Mouse (Mus musculus): Measurements from ENCODE around the gene Olfr978. TPM values are rescaled to one million over a fixed set of nuclear protein-coding genes. Genes with fewer than 3 reads are reported as not detected.
"Not testable (repeated sequence)": the region's sequence is repeated elsewhere in the genome, so short reads cannot be mapped to it uniquely, and the experiment has no call there.

The Olfr978 gene
- not detected in 2 replicates for polyA plus RNA-seq (2012)

DNA sequence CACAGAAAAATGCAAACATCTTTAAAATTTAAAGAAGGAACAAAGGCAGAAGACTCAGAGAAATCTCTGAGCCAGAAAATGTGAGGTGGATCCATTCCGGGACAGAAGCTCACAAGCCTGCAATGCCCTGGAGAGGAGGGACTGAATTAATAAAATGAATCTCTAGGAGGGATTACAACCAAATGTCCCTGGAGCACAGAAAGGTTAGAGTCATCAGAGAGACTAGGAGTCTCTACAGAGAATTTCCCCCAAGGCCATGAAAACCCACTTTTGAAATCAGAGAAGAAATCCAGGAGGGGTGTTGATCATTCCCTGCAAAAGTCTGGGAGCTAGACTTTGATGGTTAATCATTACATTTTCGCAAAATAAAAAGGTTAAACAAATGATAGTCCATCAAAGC is at the start of gene Olfr978:
Gene Olfr978, plus strand, starts transcription at position 301 of the 400 bp plus-strand sequence.
- TF ChIP-seq GATA1 (IDR thresholded peaks at IDR 0.05; ENCODE audit: low read length) = no peak

DNA sequence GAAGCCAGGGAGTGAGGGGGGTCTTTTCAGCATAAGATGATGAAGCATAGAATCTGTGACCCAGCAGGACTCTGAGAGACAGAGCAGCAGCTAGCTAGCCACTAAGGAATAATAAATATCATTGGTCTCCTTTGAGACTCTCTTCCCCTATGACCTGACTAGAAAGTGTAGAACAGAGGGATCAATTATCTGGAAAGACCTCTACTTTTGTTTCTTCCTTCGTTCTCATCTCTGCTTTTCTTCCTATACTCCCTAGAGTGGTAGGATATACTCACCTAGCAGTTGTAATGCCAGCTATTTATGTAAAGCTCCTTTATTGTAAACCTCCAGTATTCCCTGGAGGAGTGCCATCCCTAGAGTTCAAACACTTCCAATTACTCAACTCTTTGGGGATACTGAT is 40.0 kb upstream of the Olfr978 start, which contains the start of gene Olfr975:
Gene Olfr975, minus strand, starts transcription at position 101 of the 400 bp plus-strand sequence.
- no peak for TF ChIP-seq GATA1 (IDR thresholded peaks at IDR 0.05; ENCODE audit: low read length)

DNA sequence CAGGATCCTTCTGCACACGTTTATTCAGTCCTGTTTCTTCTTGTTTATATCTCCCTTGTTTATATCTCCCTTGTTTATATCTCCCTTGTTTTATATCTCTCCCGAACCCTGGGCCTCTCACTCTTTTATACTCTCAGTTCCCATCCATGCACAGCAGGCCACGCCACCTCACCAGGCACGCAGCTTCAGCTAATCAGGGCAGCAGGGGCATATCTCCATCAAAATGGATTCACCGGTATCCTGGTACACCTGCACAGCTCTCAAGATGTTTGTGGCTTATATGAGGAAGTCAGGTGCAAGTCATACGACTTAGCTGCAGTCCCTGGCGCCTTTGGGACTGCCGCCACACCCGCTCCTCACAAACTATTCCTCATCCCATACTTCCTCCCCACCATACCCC is 30.9 kb upstream of the Olfr978 start, which contains the start of gene Olfr976:
Gene Olfr976, minus strand, starts transcription at position 101 of the 400 bp plus-strand sequence.
- TF ChIP-seq GATA1 (IDR thresholded peaks at IDR 0.05; ENCODE audit: low read length) = not testable (repeated sequence)

DNA sequence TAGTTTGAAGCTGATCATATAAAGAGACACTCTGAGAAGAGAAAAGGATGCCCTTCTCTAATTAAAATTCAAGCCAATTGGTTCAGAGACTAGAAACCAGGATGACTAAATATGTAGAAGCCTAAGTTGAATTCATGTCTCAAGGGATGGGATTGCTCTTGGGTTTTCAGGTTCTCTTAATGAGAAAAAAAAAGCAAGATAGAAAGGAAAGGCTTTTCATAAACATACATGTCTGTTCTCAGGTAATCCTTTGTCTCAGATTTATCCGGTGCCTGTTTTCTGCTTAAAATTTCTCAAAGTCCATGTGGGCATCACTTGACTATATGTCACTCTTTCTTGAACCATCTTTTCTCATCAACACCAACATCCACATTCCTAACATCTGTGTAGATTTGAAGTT is 11.5 kb downstream of the Olfr978 start, which contains the start of gene Olfr979:
Gene Olfr979, minus strand, starts transcription at position 101 of the 400 bp plus-strand sequence.
- no peak for TF ChIP-seq GATA1 (IDR thresholded peaks at IDR 0.05; ENCODE audit: low read length)

DNA sequence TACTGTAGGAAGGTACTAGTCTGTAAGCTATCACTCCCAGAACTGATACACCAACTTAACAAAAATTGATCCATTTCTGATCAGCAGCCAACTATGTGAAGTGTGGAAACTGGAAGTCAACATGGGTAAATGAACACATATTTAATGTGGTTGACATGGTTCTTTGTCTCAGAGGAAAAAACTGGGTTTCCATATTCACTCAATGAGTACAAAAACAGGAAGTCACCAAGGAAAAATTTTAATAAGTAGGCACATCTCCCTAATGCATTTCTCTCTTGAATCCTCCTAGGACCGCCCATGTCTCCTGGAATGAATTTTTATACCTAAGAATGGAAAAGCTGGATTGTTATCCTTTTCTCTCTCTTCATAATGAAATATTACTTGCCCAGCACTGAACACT is 17.6 kb downstream of the Olfr978 start, which contains the start of gene Olfr980:
Gene Olfr980, minus strand, starts transcription at position 101 of the 400 bp plus-strand sequence.
- TF ChIP-seq GATA1 (IDR thresholded peaks at IDR 0.05; ENCODE audit: low read length) = no peak

DNA sequence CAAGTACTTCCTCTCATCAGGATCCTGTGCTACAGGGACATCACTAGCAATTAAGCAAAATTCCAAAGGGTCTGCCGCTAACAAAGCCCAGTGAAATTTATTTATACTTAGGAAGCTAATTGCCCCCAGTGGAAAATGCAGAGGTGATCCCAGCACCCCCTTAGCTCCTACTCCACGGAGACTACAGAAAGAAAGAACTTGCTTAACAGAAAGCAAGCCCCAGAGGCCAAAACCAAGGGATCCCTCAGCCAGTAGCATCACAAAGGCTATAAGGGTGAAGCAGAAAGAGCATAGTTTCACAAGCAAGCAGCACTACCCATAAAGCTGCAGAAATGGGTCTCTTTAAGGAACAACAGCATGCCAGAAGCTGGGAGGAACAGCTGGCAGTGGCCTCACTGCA is 29.3 kb downstream of the Olfr978 start, which contains the start of gene Olfr981:
Gene Olfr981, plus strand, starts transcription at position 301 of the 400 bp plus-strand sequence.
- TF ChIP-seq GATA1 (IDR thresholded peaks at IDR 0.05; ENCODE audit: low read length) = no peak

Other genes with a start within 250 kb of the Olfr978 start
- gene Olfr967, start 245.9 kb upstream of the Olfr978 start, polyA plus RNA-seq (2012) = not detected in 2 replicates
- gene Olfr968, start 208.9 kb upstream of the Olfr978 start, polyA plus RNA-seq (2012) = not detected in 2 replicates
- not detected in 2 replicates for gene Olfr969, start 201.2 kb upstream of the Olfr978 start, polyA plus RNA-seq (2012)
- gene Olfr970, start 183.3 kb upstream of the Olfr978 start, polyA plus RNA-seq (2012) = not detected in 2 replicates
- gene Olfr971, start 155.2 kb upstream of the Olfr978 start, polyA plus RNA-seq (2012) = not detected in 2 replicates
- not detected in 2 replicates for gene Olfr972, start 125.7 kb upstream of the Olfr978 start, polyA plus RNA-seq (2012)
- not detected in 2 replicates for gene Olfr229, start 84.8 kb upstream of the Olfr978 start, polyA plus RNA-seq (2012)
- not detected in 2 replicates for gene Olfr974, start 54.6 kb upstream of the Olfr978 start, polyA plus RNA-seq (2012)
- not detected in 2 replicates for gene Olfr975, start 40.1 kb upstream of the Olfr978 start, polyA plus RNA-seq (2012)
- gene Olfr976, start 31.0 kb upstream of the Olfr978 start, polyA plus RNA-seq (2012) = not detected in 2 replicates
- not detected in 2 replicates for gene Olfr979, start 11.4 kb downstream of the Olfr978 start, polyA plus RNA-seq (2012)
- gene Olfr980, start 17.5 kb downstream of the Olfr978 start, polyA plus RNA-seq (2012) = not detected in 2 replicates
- gene Olfr981, start 29.4 kb downstream of the Olfr978 start, polyA plus RNA-seq (2012) = not detected in 2 replicates
- not detected in 2 replicates for gene Olfr982, start 81.7 kb downstream of the Olfr978 start, polyA plus RNA-seq (2012)
- gene Olfr983, start 101.5 kb downstream of the Olfr978 start, polyA plus RNA-seq (2012) = not detected in 2 replicates
- gene Olfr984, start 122.1 kb downstream of the Olfr978 start, polyA plus RNA-seq (2012) = not detected in 2 replicates
- gene Olfr985, start 138.1 kb downstream of the Olfr978 start, polyA plus RNA-seq (2012) = not detected in 2 replicates
- not detected in 2 replicates for gene Tmem225, start 156.0 kb downstream of the Olfr978 start, polyA plus RNA-seq (2012)
- not detected in 2 replicates for gene Olfr986, start 188.8 kb downstream of the Olfr978 start, polyA plus RNA-seq (2012)
- gene Zfp202, start 200.2 kb downstream of the Olfr978 start, polyA plus RNA-seq (2012) = 0.55 and 0.66 TPM in 2 replicates